Mouse (Mus musculus): ENCODE measurements around the gene Mre11a. TPM values are rescaled to one million over a fixed set of nuclear protein-coding genes. Genes with fewer than 3 reads are reported as not detected.

The Mre11a gene
- polyA plus RNA-seq, 1 experiment, result 10.8 TPM

DNA sequence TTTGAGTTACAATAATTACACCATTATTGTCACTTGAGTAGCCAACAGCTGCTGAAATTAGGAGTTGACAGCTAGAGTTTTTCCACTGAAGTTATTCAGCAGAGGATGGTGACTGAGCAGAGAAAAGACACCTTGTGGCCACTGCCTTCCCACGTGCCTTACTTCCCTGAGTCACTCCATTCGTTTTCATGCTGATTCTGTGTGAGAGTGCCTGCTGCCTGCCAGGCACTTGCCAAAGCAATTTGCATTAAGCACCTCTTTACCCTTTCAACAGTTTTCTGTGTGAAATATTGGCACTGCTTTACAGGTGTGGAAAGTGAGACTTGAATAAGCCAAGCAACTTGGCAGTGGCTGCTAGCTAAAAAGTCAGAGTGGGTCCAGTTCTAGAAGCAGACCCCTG, 43.4 kb downstream of the Mre11a start:
- DNase-seq (ENCODE audit: low read depth), result no peak
- TF ChIP-seq CTCF (IDR thresholded peaks at IDR 0.05; ENCODE audit: borderline replicate concordance, extremely low read depth, insufficient read depth, insufficient read length) (no peak), POLR2A (IDR thresholded peaks at IDR 0.05; ENCODE audit: borderline replicate concordance, extremely low read depth, insufficient read depth, insufficient read length, poor library complexity, severe bottlenecking) (no peak)

GRCm38 (mm10) chr9:14832046-14832445, 47.6 kb downstream of the Mre11a start:
- no peak for DNase-seq (ENCODE audit: low read depth)
- TF ChIP-seq CTCF (IDR thresholded peaks at IDR 0.05; ENCODE audit: borderline replicate concordance, extremely low read depth, insufficient read depth, insufficient read length), result 0 out of 2 replicates have a peak, but pooled peaks have one; percentile 4
- TF ChIP-seq POLR2A (IDR thresholded peaks at IDR 0.05; ENCODE audit: borderline replicate concordance, extremely low read depth, insufficient read depth, insufficient read length, poor library complexity, severe bottlenecking), result no peak

DNA sequence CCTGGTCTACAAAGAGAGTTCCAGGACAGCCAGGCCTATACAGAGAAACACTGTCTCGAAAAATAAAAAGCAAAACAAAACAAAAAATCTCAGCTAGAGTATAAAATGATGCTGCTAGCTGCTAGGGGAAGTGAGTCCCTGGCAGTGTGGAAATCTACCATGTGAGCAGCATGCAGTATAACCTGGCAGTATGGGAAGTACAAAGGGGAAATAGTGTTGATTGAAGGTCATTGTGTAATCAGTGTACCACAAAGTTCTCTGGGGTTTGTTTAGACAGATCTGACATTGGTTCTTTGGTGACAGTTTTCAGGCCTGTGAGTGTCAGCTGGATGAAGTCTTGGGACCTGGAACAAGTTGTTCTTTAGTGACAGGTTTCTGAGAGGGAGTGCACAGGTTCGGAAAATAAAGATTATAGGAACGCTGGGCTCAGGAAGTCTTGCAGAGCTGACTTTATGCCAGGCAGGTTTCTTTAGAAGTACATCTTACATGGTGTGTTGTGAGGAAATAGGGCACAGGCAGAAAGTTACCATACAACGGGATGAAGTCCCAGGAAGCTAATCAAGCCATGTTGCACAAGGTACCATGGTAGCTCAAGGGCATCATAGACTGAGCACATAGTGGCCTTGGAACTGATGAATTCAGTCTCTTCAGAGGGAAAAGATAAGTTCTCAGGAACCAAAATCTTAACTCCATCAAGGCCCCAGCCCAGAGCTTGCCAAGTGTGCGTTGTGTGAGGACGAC, 51.1 kb downstream of the Mre11a start:
- TF ChIP-seq CTCF (IDR thresholded peaks at IDR 0.05; ENCODE audit: borderline replicate concordance, extremely low read depth, insufficient read depth, insufficient read length) (no peak), POLR2A (IDR thresholded peaks at IDR 0.05; ENCODE audit: borderline replicate concordance, extremely low read depth, insufficient read depth, insufficient read length, poor library complexity, severe bottlenecking) (no peak)
- no peak for DNase-seq (ENCODE audit: low read depth)

DNA sequence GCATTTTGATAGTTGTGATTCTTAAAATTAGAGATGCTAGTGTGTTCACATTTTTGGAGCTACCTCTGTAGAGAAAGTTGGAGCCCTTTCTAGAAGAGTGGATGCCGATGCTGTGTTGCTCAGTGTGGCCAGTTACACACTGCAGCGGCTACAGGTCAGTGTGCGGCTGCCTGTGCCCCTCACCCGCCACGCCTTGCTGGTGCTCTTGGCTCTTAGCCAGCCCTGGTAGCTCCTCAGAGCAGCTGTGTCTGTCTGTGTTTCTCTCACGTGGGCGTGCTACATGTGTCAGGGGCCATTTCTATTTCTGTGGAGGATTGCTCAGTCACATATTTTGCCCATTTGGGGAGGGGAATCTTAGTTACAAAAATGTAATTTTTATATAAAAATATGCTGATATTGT, 55.1 kb downstream of the Mre11a start:
- peak; percentile 73 for DNase-seq (ENCODE audit: low read depth)
- TF ChIP-seq CTCF (IDR thresholded peaks at IDR 0.05; ENCODE audit: borderline replicate concordance, extremely low read depth, insufficient read depth, insufficient read length), result no peak
- TF ChIP-seq POLR2A (IDR thresholded peaks at IDR 0.05; ENCODE audit: borderline replicate concordance, extremely low read depth, insufficient read depth, insufficient read length, poor library complexity, severe bottlenecking), result no peak

DNA sequence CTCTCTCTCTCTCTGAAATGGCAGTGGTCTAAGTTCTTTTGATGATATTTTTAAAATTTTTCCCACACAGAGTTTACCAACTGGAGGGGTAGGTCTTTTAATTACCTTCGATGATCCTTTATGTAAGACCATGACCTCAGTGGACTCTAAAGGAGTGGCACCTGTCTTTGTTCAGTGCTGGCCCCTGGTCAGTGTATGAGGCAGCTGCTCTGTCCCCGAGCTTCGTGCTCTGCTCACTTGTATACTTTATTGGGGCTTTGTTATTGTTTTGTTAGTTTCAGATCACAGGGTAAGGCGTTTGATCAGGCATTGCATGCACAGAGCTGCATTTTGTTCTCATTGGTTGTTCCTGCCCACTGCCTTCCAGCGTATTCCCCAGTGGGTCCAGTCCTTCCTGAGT, 55.5 kb downstream of the Mre11a start:
- DNase-seq (ENCODE audit: low read depth), result no peak
- no peak for TF ChIP-seq CTCF (IDR thresholded peaks at IDR 0.05; ENCODE audit: borderline replicate concordance, extremely low read depth, insufficient read depth, insufficient read length)
- no peak for TF ChIP-seq POLR2A (IDR thresholded peaks at IDR 0.05; ENCODE audit: borderline replicate concordance, extremely low read depth, insufficient read depth, insufficient read length, poor library complexity, severe bottlenecking)

- TF ChIP-seq CTCF (IDR thresholded peaks at IDR 0.05; ENCODE audit: borderline replicate concordance, extremely low read depth, insufficient read depth, insufficient read length), result no peak
- TF ChIP-seq POLR2A (IDR thresholded peaks at IDR 0.05; ENCODE audit: borderline replicate concordance, extremely low read depth, insufficient read depth, insufficient read length, poor library complexity, severe bottlenecking), result no peak
- DNase-seq (ENCODE audit: low read depth), result peak; percentile 89
These were observed 57.7 kb downstream of the Mre11a start for GRCm38 (mm10) chr9:14841878-14842761.

- TF ChIP-seq CTCF (IDR thresholded peaks at IDR 0.05; ENCODE audit: borderline replicate concordance, extremely low read depth, insufficient read depth, insufficient read length), result no peak
- no peak for DNase-seq (ENCODE audit: low read depth)
These were observed 58.9 kb downstream of the Mre11a start for GRCm38 (mm10) chr9:14843311-14843857.

DNA sequence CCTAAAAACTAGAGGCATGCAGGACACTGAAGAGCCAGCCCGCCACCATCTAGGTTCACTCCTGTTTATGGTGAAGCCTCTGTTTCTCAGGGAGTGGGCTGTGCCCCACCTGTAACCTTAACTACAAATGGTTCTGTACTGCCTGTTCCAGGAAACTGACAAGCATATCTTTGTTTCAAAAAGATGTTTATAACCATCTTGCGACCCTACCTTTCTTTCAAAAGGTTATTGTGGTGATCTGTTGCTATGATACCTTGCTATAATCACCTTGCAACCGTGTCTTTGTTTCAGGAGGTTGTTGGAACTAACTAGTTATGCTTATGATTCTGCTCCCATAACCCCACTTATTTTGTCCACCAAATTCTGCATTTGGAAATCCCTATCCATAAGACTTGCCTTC, 59.4 kb downstream of the Mre11a start:
- TF ChIP-seq POLR2A (IDR thresholded peaks at IDR 0.05; ENCODE audit: borderline replicate concordance, extremely low read depth, insufficient read depth, insufficient read length, poor library complexity, severe bottlenecking) (no peak), CTCF (IDR thresholded peaks at IDR 0.05; ENCODE audit: borderline replicate concordance, extremely low read depth, insufficient read depth, insufficient read length) (no peak)
- no peak for DNase-seq (ENCODE audit: low read depth)

- peak; percentile 18 for DNase-seq (ENCODE audit: low read depth)
- TF ChIP-seq POLR2A (IDR thresholded peaks at IDR 0.05; ENCODE audit: borderline replicate concordance, extremely low read depth, insufficient read depth, insufficient read length, poor library complexity, severe bottlenecking) (no peak), CTCF (IDR thresholded peaks at IDR 0.05; ENCODE audit: borderline replicate concordance, extremely low read depth, insufficient read depth, insufficient read length) (peak; percentile 59)
These were observed 62.0 kb downstream of the Mre11a start for GRCm38 (mm10) chr9:14846428-14846827.

DNA sequence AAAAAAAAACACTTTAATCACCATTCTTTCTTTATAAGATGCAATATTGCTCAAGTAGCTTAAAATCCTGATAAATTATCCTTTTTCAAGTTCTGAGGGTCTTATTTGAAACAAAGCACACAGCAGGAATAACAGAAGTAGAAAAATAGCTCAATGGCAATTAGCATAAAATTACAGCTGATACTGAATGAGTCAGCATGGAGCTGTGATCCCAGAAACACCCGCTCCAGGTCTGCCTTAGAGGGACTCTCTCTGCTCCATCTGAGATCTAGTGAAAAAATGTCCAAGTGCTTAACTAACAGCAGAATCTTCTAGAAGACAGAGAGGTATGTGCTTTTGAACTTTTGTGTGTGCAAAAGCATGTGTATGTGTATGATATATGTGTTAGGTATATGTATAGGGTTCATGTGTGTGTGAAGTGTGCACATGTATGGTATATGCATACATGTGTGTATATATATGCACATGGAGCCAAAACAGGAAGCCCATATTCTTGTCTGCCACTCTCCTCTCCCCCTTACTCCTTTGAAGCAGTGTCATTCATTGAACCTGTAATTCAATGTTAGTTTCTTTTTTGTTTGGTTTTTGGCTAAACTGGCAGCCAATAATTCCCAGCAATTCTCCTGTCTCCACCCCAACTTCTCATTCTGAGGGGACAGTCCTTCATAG, 63.9 kb downstream of the Mre11a start:
- TF ChIP-seq CTCF (IDR thresholded peaks at IDR 0.05; ENCODE audit: borderline replicate concordance, extremely low read depth, insufficient read depth, insufficient read length), result no peak
- no peak for TF ChIP-seq POLR2A (IDR thresholded peaks at IDR 0.05; ENCODE audit: borderline replicate concordance, extremely low read depth, insufficient read depth, insufficient read length, poor library complexity, severe bottlenecking)
- peak; percentile 15 for DNase-seq (ENCODE audit: low read depth)

- peak; percentile 32 for DNase-seq (ENCODE audit: low read depth)
- no peak for TF ChIP-seq POLR2A (IDR thresholded peaks at IDR 0.05; ENCODE audit: borderline replicate concordance, extremely low read depth, insufficient read depth, insufficient read length, poor library complexity, severe bottlenecking)
These were observed 70.1 kb downstream of the Mre11a start for GRCm38 (mm10) chr9:14854585-14854984.

All from brain, embryonic 14.5 days (tissue).